Mouse (Mus musculus) bone marrow, adult 2 months (tissue): Measurements from ENCODE around the gene Uba5. TPM values are rescaled to one million over a fixed set of nuclear protein-coding genes. Genes with fewer than 3 reads are reported as not detected.

Experiments used
- H3K27ac ChIP-seq: fragments of 200-500 bp; 2 replicates; pipeline ENCODE4 v1.5.1; 2012; ENCODE audit warnings: low read depth, mild to moderate bottlenecking, control low read depth, inconsistent platforms, low read length; ENCODE audit not compliant: control insufficient read depth, poor library complexity, insufficient read depth
- H3K4me1 ChIP-seq: fragments of 200-500 bp; 2 replicates; pipeline ENCODE4 v1.6.1; 2011; ENCODE audit warnings: low read length; ENCODE audit not compliant: control insufficient read depth, insufficient read depth
- H3K4me3 ChIP-seq: fragments of 200-500 bp; replicated peaks from 2 replicates; pipeline ENCODE3; 2011; ENCODE audit warnings: mild to moderate bottlenecking, low read depth, low read length, control low read depth; ENCODE audit not compliant: control insufficient read depth
- CTCF ChIP-seq: fragments of 200-500 bp; IDR thresholded peaks from 2 replicates; pipeline ENCODE4 v1.5.1; 2011; ENCODE audit warnings: low read length, control low read depth; ENCODE audit not compliant: control insufficient read depth, insufficient read depth
- POLR2A ChIP-seq: fragments of 200-500 bp; IDR thresholded peaks from 2 replicates; pipeline ENCODE4 v1.6.1; 2011; ENCODE audit warnings: low read depth, mild to moderate bottlenecking, control low read depth, low read length, borderline replicate concordance; ENCODE audit not compliant: control insufficient read depth
- WGBS: fragments of 180-500 bp; shearing (Covaris S2); methylation state at CpG from one replicate; pipeline ENCODE4 v1.1.7; 2018; 5-methylcytosine and 5-hydroxymethylcytosine counted together
- polyA plus RNA-seq: library from polyadenylated mRNA; stranded (reverse); fragments of >200 nt; gene quantifications from 2 replicates; pipeline ENCODE4 v1.2.4, GENCODE M21; 2011; ENCODE audit warnings: low replicate concordance; ENCODE audit not compliant: missing spikeins, insufficient read depth, insufficient read length

Gene Uba5
- polyA plus RNA-seq, result 15.9 and 25.3 TPM in 2 replicates

DNA sequence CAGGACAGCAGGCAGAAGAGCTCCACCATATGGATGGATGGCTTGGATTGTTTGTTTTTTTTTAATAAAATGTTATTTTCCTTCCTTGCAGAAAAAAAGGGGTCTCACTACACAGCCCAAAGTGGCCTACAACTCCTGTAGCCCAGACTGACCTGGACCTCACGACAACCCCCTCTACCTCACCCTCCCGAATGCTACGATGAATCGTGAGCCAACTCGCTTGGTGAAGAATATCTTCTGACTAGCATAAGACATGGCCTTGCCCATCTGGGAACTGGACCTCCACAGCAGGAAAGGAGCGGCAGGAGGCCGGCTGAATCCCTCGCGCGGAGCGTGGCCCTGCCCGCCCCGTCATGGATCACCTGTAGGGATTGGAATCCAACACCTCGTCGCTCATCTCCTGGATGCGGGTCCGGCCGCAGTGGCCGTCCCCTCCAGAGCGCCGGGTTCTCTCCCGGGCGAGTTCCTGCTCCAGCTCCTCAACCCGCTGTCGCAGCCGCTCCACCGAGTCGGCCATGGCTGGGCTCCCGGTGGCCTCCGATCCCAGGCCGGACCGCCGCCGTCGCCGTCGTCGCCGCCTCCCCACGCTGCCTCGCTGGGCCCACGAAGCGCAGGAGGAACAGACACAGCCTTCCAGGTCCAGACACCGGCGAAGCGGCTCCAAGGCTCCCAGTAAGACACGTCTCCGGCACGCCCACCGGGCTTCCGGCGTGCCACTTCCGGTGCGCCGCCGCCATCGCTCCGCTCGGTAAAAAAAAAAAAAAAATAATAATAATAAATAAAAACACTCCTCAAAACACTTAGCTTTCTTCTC is at the start of gene Uba5:
Gene Uba5 (minus strand): TSS at position 705 of the 814 bp plus-strand sequence.
- H3K4me3 ChIP-seq, result peak within 1 kb of the TSS; percentile 80
- no peaks in the 10 kb centered on the region; the same call in 1 of the 2 replicates for H3K4me1 ChIP-seq
- WGBS, result under 1% methylated on average over 59 of the region's 59 CpGs
- no peak for TF ChIP-seq CTCF
- peak; percentile 49; the same call in 1 of the 2 replicates for TF ChIP-seq POLR2A
- H3K27ac ChIP-seq, result peak within 1 kb of the TSS; percentile 25; the same call in 1 of the 2 replicates

DNA sequence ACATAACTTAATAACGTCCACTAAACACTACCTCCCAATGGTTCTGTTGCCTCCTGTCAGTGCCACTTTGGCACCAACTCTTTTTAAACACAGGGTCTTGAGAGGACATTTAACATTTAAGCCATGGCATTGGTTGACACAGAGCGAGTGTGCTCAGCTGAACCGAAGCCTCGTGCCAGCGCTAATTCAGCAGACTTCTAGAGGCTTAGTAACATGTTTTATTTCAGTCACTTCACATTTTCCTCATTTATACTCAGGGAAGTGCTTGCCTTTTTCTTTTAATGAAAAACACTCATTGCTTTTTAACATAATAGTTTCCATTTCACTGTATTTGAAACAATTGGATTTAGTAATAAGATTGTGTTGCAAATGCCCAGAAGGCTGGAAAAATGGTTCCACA is 46.2 kb upstream of the Uba5 start:
- no peak overlapping the region for H3K4me3 ChIP-seq
- TF ChIP-seq CTCF (no peak), POLR2A (no peak)
- WGBS, result 84% methylated on average over 5 of the region's 5 CpGs
- no peak overlapping the region for H3K27ac ChIP-seq
- H3K4me1 ChIP-seq, result no peaks in the 10 kb centered on the region

DNA sequence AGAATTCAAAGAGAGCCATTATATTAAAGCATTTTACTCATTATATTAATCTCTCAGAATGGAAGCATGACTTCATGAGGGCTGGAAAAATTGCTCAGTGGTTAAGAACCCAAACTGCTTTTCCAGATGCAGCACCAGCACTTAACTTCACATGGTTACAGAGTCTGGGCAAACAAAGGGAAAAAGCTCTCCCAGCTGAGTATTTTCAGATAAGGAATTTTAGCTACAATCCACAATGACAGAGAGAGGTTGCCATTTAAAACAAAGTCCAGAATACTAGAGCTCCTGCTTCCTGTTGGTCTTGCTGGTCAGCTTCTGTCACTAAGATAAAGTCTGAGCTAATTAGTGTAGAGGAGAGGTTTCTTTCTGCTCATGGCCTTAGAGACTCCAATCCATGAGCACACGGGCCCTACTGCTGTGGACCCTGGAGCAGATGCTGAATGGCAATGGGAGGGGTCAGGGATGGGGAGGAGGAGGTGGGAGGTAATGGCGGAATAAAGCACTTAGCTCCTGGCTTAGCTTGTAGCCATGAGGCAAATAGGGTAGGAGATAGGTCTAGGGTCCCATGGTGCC is 45.7 kb upstream of the Uba5 start:
- TF ChIP-seq POLR2A (no peak), CTCF (no peak)
- Histone ChIP-seq H3K27ac (no peak overlapping the region), H3K4me3 (no peak overlapping the region), H3K4me1 (no peaks in the 10 kb centered on the region)
- 84% methylated on average over 2 of the region's 2 CpGs for WGBS

DNA sequence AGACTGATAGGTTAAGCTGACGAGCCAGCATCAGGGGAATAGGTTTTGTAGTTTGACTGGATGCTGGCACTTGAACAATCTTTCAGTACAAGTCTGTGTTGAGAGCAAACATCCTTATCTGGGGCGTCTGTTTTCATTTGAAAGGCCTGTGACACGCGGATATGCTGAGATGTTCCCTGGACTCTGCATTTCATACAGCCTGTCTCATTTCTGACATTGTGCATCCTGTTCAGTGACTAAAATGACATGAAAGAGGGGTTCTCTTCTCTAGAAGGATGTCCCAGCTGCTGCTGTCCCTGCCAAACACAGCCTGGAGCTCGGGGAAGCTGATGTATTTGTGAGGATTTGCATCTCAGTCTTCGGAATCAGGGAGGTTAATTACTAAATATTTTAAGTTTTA is 44.5 kb upstream of the Uba5 start:
- Histone ChIP-seq H3K4me3 (no peak overlapping the region), H3K27ac (no peak overlapping the region), H3K4me1 (no peaks in the 10 kb centered on the region)
- TF ChIP-seq CTCF (no peak), POLR2A (no peak)
- WGBS, result 81% methylated on average over 6 of the region's 6 CpGs

DNA sequence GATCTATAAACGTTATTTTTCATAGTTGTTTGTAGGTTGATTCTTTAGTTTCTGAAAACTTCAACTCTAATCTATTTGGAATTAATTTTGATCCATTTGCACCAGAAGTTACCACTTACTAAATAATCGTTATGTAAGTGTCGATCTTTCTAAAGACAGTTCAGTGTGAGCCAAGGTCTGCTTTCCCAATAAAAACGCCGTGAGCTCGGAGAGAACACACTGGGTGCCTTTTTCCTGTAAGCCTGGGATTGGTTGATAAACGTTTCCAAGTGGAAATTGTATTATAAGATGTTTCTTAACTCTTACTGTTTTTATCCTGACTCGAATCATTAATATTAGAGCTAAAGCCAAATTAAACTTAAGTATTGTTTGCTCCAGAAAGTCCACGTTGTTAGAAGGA is 44.0 kb upstream of the Uba5 start:
- no peaks in the 10 kb centered on the region for H3K4me1 ChIP-seq
- 86% methylated on average over 9 of the region's 9 CpGs for WGBS
- no peak overlapping the region for H3K27ac ChIP-seq
- TF ChIP-seq POLR2A, result no peak
- TF ChIP-seq CTCF, result no peak
- H3K4me3 ChIP-seq, result no peak overlapping the region

DNA sequence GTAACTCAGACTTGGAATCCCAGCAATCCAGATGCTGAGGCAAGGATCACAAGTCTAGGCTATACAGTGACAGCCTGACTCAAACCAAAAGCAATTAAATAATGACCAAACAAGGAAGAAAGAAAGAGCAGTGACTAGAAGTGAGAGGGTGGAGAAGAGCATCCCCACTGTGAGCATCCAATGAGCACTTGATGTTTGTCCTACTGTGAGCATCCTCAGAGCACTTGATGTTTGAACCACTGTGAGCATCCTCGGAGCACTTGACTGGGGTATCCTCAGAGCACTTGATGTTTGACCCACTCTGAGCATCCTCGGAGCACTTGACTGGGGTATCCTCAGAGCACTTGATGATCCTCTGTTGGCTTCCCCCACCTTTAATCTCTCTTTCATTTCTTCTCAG is 42.1 kb upstream of the Uba5 start:
- Histone ChIP-seq H3K27ac (no peak overlapping the region), H3K4me1 (no peaks in the 10 kb centered on the region), H3K4me3 (no peak overlapping the region)
- WGBS, result 92% methylated on average over 2 of the region's 2 CpGs
- TF ChIP-seq POLR2A, result no peak
- no peak for TF ChIP-seq CTCF

DNA sequence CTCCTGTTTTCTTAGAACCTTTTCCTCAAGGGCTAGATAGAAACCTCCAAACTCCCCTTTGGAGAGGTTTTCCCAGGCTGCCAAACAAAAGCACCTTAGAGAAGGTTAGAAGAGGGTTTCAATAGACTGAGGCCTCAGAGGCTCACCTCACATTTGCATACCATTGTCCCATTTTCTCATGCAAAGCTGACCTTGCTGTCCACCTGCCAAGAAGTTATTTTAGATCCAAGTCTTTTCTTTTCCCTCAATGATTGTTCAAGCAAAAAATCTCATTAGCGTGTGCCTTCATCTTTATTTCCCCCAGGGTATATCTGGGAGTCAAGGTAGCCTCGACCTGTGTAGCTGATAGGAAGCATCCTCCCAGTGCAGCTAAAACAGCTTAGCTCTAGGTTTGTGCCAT is 40.0 kb upstream of the Uba5 start:
- Histone ChIP-seq H3K4me3 (no peak overlapping the region), H3K27ac (no peak overlapping the region), H3K4me1 (no peaks in the 10 kb centered on the region)
- WGBS, result 70% methylated on average over 2 of the region's 2 CpGs
- no peak for TF ChIP-seq CTCF
- TF ChIP-seq POLR2A, result no peak

DNA sequence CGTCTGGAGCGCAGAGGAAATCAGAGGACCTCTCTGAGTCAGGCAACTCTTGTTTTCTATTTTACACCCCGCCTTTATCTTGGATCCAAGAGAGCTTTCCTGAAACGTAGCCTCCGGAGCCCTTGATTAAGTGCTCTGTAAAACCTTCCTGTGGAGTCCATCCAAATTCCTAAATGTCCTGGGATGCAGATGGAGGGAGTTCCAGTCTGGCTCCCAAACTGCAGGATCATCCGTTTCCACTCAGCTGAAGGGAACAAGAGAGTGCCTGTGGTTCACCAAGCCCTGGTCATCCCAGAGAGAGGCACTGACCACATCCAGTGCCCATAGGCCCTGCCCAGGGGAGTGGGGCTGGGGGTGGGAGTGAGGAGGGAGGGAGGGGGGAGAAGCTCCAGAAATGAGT is 39.4 kb upstream of the Uba5 start:
- TF ChIP-seq CTCF (no peak), POLR2A (no peak)
- WGBS, result 81% methylated on average over 6 of the region's 6 CpGs
- Histone ChIP-seq H3K4me3 (no peak overlapping the region), H3K4me1 (no peaks in the 10 kb centered on the region), H3K27ac (no peak overlapping the region)
